Mouse (Mus musculus): Measurements from ENCODE around the gene Naf1.

Gene Naf1

DNA sequence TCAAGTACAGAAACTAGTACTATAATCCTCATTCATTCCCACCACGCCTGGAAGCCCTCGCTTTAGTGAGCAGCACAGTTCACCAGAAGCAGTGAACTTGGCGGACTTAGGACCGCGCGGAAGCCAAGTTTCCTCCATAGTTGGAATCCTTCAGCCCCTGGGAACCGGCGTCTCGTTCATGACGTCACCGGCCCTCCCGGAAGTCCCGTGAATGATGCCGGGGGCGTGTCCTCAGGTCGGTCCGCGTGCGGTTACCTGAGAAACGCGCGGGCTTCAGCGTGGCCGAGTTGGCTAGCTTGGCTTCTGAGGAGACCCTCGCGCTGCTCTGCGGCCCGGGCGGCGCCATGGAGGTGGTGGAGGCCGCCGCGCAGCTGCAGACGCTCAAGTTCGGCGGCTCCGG lies at the start of gene Naf1:
Gene Naf1 (plus strand): TSS at position 195 of the 400 bp plus-strand sequence.
- peak; percentile 94 for DNase-seq

DNA sequence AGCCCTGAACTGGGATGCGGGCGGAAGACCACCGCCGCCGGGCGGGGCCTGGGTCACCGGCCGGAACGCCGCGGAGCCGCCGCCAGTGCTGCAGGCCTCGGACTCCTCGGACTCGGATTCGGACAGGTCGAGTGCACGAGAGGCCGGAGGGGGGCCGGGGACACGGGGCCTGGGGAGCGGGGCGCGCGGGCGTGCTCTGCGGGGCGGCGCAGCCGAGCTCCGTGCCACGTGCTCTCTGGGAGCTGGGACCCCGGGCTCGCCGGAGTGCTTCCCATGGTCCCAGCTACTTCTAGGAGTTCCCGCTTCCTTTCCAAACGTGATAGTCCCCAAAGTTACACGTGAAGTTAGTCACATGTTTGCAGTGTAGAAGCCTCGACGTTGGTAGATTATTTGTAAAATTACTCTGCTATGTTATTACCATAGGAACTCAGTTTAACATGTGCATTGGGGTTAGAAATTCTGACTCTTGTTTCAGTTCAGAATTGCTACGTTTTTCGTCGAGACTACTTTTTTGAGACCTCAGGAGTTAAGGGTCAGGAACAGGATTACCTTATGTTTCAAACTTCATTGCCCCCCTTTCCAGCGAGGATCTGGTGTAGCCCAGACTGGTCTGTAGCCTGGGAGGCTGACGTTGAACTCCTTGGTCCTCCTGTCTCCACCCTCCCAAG lies 1.0 kb downstream of the Naf1 start:
- peak; percentile 49 for DNase-seq

DNA sequence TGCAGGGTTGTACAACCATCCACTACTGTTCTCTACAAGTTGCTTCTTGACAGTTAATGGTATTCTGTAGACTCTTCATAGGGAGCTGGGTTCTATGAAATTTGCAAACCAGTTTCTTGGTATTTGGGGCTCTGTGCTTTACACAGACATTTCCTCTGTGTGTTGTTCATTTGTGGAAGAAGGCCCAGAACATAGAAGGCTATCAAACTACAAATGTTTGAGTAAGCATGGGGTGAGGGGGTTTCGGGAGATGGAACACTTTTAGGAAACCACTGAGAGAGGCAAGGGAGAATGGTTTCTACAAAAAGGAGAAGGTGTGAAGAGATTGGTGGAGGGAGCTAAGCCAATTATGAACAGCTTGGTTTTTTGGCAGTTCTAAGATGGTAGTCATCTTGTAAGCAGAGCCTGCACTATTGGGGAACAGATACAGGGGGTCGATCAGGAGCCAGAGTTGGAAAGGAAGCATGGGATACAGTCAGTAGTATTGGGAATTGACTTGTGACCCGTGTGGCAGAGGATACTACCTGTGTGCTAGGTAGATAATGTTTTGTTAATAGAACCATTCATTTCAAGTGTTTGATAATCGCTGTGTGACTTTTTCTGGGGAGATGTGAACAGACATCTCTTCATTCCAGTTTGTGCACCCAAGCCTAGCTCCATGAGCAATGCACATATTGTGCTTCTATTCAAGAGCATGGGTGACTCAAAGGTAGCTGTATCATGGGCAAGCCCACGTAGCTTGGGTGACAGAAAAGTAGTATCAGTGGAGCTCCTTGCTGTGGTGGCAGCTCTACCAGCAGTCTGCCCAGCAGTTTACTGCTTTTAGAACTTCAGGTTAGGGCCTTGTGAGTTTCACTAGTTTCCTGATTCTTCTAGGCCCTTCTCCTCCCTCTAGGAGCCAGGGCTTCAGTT lies 1.8 kb downstream of the Naf1 start:
- no peak for DNase-seq

DNA sequence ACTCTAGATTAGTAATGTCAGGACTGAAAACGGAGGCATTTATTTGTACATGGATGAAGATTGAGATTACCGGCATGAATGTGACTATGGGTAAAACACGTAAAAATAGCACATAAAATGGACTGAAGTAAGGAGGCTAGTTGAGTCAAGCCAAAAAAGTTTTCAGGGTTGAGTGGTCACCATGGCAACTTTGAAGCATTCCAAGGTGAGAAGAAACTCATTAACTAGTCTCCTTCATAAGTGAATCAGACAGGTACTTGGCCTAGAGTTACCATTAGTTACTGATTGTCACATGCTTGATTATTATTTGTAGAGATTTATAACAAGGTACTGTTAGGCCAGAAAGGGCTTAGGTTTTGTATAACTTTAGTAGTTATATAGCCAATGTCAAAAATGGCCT lies 3.7 kb downstream of the Naf1 start:
- DNase-seq = no peak

DNA sequence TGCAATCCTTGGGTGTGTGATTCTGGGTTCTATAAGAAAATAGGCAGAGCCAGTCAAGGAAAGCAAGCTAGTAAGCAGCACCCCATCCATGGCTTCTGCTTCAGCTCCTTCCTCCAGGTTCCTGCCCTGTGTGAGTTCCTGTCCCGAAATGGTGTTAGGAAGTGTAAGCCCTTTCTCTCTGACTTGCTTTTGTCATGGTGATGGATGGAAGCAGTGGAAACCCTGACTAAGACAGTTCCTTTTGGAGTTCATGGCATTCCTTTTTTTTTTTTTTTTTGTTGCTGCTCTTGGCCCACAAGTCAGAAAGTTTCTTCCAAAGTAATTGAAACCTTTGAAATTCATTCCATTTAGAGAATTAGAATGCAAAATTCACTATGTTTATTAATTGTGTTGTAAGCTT lies 5.1 kb downstream of the Naf1 start:
- no peak for DNase-seq

DNA sequence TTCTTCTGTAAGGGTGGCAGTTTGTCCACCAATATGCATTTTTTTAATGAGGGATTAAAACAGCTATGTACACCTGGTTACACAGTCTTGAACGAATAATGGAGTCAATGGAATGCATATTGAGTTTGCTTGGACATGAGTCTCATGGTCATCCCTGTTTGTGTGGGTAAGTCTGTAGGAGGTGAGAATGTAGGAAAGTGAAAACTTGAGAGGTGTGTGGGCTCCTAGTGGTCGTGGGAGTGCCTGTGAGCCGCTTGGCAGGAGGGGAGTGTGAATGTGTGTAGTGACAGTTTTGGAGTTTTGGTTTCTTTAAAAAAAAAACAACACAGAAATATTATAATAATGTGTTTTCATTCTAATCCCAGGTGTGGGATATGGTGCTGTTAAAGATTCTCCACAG lies 7.7 kb downstream of the Naf1 start:
- no peak for DNase-seq

DNA sequence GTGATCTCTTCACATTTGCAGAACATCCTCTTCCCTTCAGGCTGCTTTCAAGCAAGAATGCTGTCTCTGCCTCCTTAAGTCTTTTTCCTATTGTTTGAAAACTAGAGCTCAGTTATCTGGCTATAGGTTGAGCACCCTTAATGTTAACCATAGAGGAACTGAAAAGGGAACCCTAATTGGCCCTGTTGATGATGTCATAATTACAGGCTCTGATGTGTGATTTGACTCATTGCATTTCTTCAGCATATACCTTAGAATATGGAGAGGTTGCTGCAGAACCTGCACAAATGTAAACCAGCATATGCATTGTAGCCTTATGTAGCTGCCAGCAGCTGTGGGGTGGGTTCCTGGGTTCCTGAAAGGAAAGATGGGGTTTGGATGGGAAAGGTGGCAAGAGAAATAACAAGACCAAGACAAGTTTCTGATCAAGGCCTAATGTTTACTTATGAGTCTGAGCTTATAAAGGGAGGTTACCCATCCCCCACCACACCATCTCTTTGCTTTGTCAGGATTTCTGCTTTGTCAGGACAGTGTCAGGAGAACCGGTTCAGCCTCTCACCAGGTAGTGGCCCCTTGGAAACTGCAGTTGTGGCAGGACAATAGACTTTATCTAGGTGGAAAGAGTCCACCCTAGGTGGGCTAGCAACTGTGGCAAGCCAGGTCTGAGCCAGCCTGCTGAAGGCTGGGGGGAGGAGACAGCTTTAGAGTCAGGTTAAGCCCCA lies 9.4 kb downstream of the Naf1 start:
- no peak for DNase-seq

DNA sequence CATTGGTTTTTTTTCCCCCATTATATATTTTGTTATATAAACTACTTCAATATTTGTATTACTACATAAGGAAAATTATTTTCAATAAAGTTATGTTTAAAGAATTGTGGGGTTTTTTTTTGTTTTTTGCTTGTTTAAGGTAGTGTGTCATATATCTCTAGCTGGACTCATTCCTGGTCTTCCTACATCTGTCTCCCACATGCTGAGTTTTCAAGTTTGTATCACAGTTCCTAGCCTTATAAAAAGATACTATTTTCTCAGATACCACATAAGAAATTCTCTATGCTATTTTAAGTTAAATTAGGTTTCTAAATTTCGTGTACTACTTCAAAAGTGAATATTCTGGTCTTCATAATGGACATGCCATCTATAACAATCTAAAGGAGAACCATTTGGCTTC lies 23.8 kb downstream of the Naf1 start:
- DNase-seq = no peak

DNA sequence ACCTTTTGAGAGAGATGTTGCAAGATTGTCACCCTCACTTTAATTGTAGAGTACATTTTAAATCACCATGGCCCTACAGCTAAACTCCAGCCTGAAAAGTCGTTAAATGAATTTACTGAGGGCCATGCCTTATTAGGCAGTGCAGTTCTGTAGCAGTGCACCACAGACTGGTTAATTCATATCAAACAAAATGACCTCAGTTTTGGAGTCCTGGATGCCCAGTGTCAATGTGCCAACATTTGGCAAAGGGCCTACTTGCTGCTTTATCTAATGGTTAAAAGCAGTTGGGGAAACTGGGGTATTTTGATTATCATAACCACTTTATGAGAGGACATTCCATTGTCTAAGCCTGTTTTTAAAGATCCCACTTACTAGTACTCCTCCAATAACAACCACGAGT lies 31.9 kb downstream of the Naf1 start:
- DNase-seq = no peak

DNA sequence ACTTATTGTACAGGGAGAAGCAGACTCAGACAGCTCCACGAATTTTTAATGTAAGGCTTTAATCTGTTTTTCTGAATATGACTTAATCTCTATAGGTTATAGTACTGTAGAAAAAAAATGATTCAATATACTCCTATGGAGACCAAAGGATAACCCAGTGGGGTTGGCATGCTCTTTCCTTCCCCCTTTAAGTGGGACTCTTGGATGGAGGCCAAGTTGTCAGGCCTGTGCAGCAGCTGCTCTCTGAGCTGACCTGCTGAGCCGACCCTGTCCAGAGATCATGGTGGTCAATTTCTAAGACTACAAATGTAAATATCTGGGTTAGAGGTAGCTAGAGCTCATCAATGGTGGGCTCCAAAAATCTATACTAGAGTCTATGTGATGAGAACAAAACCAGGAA lies 45.0 kb downstream of the Naf1 start:
- no peak for DNase-seq

DNA sequence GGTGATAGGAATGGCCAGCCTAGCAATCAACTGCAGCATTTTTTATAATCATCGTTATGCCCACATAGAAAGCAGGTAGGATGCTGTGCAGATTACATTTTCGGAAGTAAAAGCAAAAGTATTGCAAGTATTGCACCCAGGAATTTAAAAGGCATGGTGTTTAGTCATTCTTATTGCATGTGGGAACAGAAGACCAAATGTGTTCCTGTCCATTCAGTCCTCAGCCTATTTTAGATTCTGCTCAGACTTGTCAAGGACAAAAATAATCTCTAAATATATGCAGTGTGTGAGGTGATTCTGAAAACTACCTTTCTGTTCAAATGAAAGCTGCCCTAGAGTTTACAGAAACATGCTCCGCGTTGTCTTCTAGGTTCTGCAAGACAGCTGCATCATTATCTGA lies 45.5 kb downstream of the Naf1 start:
- DNase-seq = no peak

DNA sequence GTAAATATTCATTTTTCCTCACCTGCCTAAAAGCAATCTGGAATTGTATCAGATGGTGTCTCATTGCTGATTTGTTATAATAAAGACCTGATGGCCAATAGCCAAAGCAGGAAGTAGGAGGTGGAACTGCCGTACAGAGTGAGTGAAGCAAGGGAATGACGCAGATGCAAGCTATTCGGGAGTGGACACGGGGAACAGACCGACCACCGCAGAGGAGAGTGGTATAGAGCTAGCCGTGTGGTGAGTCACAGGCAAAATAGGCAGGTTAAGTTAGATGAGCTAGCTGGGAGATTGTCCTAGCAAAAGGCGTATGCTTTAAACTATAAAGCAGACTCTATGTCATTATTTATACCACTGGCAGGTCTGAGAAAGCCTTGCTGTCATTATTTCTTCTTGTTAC lies 46.1 kb downstream of the Naf1 start:
- DNase-seq = no peak

DNA sequence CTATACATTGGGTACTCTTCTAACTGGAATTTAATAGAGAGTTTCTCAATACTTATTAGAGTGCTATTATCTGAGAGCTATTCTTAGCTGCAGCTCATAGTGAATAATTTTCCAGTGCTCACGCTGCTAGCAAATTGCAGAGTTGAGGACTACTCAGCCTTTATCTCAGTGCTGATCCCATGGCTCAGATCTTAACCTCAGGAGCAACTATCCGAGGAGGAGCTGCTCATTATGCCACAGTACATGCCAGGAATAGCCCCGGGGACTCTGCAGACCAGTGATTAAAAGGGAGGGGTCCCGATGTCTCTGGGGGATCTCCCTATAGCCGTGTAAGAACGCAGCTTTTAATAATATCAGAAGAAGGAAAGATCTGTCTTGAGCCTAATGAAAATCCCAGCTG lies 50.7 kb downstream of the Naf1 start:
- DNase-seq = no peak

DNA sequence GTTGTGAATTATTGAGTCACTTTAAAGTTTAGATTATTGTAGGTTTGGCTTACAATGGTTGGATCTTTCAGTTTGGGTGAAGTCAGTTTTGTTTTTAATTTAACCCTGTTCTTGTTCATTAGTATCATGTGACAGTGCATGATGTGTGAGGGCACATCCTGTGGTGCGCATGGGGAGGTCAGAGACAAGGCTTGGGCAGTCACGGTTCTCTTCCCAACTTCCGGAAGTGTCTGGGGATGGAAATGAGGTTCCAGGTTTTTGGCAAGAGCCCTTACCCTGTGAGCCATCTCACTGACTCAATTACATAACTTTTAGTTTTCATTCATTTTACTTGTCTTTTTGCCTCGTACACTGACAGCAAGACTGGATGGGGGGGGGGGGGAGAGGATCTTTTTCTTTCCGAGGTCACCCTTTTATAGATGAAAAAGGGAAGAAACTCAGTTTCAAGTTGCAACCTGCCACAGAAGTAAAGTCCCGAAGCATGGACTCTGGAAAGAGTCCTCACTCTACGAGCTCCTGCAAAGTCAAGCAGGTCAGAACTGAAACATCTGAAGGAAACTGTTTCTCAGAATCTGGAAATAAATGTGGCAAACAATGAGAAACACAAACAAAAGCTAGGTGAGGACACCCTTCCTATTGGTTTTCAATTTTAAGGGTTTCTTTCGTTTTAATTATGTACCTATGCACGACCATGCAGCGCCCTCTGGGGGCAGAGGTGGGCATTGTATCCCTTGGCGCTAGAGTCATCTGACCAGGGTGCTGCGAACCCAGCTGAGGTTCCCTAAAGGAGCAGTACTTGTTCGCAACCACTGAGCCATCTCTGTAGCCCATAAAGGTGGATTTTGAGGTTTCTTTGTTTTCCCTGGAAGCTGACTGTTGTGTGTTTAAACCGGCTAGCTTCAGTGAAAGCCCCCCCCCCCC lies 53.9 kb downstream of the Naf1 start:
- DNase-seq = peak; percentile 37

DNA sequence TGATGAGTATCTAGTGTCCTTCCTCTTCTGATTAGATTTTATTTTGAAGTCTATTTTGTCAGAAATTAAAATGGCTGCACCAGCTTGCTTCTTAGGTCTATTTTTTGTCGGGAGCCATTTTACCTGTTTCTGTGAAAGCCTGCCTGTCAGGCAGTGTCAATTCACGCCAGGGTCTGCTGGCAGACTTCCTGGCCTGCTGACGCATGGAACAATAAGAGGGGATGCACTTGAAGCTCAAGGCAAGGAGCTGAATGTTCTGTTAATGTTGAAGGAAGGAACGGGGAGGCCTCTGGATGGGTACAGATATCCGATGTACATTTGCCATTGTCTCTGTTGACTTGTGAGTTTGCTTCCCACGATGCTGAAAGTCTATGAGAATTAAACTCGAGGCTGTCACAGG lies 56.0 kb downstream of the Naf1 start:
- no peak for DNase-seq

DNA sequence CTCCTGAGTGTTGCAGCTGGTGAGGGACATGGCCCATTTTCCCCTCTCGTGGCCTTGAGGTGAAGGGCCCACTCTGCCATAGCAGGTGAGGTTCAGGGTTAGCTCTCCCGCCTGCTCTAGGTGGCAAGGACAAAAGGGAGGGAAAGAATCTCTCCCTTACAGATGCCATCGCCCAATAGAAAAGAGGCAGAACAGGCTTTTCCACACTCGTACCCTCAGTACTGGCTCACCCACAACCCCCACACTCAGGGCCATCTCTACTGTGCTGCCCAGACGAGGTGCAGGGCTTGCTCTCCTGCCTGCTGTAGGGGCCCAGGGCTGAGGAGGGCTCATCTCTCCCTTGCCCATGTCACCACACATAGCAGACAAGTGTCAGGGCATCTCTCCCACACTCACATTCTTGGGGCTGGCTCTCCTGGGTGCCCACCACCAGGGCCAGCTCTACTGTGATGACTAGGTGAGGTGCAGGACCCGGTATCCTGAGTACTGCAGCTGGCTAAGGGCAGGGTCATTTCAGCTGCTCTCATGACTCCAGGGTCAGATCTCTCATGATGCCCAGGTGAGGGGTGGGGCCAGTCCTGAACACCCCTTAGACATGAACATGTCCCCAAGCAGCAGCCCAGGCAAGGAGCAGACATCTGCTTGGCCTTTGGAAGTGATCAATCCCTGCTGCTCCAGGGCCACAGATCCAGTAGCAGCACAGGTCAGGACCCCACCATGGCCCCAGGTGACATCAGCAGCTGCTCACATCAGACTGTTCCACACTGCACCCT lies 57.9 kb downstream of the Naf1 start:
- DNase-seq = no peak

DNA sequence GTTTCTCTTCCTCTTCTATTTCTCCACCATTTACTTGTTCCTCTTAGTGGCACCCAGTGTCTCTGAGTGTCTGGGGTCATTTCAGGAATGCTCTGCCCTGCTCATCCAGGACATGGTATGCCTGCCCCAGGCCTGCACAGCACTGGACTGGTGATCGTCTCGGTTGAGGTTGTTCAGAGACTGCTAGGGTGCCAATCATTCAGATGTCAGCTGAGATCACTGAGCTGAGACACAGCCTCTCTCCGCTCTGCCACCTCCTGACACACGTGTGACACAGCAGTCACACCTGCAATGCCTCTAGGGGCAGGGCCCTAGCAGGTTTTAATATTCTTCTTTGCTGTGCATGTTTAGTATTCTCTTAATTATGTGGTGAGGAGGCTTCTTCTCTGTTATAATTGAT lies 58.5 kb downstream of the Naf1 start:
- no peak for DNase-seq

DNA sequence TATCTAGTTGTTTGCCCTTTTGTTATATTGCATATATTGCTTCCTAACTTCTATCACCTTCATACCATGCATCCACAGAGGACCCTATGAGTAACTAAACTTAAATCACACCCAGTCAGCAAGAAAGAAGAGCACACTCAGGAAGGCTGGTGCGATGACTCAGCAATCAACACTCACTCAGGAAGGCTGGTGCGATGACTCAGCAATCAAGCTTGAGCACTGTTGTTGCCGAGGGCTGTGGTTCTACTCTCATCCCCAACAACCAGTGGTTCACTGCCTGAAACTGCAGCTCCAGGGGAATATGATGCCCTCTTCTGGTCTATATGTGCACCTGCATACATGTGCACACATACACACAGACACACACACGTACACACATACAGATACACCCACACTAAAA lies 73.7 kb downstream of the Naf1 start:
- DNase-seq = no peak

DNA sequence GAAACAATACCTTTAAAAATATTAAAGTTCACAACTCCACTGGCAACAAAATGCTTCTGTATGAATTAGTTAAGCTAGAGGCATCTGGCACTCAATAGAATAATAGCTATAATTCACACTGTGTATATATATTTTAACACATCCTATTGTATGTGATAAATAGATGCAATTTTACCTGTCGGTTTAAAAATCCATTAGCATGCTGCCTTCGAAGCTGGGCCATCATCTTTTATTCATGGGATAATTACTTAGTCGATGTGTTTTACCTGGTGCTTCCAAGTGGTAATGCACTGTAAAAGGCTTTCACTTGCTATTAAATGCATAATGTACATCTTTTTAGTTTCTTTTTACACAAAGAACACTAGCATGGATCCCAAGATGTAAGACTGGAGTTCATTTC lies 76.2 kb downstream of the Naf1 start:
- DNase-seq = no peak
